Mouse (Mus musculus) G1E-ER4 (cell line): Measurements from ENCODE around the gene Eif4e2. TPM values are rescaled to one million over a fixed set of nuclear protein-coding genes. Genes with fewer than 3 reads are reported as not detected.

ENCODE experiments used
- GATA1 ChIP-seq: IDR thresholded peaks from one replicate; pipeline ENCODE4 v1.8.0; 2012; ENCODE audit warnings: low read length, inconsistent platforms
- polyA plus RNA-seq: library from polyadenylated mRNA; stranded (reverse); fragments of >175 nt; gene quantifications from 2 replicates; pipeline ENCODE4 v1.2.3, GENCODE M21; 2012

Gene Eif4e2
- 39.0 and 39.3 TPM in 2 replicates for polyA plus RNA-seq

GRCm38 (mm10) chr1:87213735-87214704 is at the start of gene Eif4e2:
Gene Eif4e2 (plus strand): TSS chr1:87213914.
- TF ChIP-seq GATA1 = no peak

GRCm38 (mm10) chr1:87164164-87164795 is 49.4 kb upstream of the Eif4e2 start:
- no peak for TF ChIP-seq GATA1

- TF ChIP-seq GATA1 = no peak
These were observed 48.9 kb upstream of the Eif4e2 start for GRCm38 (mm10) chr1:87164796-87165184.

DNA sequence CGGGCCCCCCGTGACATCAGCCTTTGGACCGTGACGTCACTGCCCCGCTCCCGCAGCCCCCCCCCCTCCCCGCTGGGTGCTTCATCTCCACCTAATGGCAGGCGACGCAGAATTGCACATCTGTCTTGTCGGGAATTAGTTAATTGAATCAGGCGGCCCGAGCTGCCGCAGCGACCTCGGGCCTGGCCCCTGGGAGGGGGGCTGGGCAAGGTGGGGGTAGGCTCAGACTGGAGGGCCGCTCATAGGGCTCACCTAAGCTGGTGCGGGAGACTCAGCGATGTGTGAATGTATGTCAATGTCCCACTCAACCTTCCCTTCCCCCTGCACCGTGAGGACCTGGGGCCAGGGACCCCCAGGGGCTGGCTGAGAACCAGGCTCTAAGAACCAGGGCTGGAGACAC is 43.3 kb upstream of the Eif4e2 start:
- TF ChIP-seq GATA1 = no peak

- TF ChIP-seq GATA1 = no peak
These were observed 42.4 kb upstream of the Eif4e2 start for GRCm38 (mm10) chr1:87171312-87171711.

DNA sequence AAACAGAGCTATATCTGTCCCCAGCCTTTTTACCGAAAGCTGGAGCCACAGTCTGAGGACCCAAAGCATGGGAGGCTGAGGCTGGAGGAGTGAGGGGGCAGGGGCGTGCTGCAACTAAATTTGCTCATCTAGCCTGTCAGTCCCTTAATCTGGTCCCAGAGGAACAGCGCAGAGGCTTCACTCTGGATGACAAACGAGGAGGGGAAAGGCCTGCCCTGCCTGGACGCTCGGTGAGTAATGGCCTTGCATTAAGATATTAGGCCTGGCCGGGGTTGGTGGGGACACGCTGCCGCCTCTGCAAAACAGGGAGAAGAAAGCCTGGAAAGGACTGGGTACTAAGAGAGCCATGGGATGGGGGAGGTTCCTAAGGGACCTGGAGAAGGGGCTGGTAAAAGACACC is 41.4 kb upstream of the Eif4e2 start:
- no peak for TF ChIP-seq GATA1

DNA sequence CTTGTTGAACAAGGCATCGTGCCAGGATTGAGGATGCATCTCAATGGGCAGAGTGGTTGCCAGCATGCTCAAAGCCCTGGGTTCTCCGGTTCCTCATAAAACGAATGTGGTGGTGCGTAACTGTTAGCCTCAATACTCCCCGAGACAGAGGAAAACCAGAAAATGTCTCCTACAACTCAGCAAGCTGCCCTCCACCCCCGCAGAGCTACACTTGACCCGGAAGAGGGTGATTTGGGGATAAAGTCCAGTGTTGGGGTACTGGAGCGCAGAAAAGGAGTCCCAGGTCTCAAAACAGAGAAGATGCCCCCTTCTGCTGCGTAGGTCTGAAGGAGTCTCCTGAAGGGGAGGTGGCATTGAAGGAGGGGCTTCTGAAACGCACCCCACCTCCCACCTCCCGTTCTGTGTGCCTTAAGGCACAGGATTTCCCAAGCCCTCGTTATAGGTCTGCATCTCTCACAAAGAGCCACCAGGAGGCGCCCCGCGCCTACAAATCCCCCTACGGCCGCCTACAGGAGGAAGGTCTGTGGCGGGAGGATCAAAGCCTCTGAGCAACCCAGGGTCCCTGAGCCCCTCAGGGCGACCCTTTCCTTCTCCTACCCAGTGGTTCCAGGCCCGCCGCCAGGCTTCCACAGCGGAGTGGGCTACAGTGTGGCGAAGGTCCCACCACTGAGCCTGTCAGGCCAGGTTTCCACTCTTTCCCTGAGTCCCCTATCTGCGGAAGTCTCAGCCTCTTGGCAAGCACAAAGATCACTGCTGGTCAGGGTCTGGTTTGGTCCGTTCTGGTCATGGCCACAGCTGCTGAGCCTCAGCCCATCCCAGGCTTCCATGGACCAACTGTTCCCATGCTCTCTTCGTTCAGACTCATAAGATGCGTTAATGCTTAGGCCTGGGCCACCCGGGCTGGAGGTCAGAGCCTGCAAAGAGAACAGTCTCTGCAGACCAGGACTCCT is 39.4 kb upstream of the Eif4e2 start:
- no peak for TF ChIP-seq GATA1

DNA sequence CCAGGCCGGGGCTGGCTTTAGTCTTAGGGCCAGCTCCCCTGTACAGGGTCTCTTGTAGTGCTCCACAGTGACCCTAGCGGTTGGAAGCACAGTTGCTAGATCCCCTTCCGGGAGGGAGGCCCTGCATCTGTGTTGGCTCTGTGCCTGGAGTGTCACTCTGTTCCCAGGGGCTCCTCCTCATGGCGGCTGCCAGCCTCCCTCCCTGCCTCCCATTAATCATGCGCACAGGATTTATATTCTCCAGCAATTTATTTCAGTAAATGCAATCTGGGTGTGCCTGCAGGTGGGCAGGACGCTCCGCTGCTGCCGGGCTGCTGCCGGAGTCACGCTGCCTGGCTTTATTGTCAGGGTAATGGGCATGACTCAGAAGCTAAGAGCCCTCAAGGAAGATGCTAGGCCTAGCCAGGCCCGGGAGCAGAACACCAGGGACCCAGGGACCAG is 37.8 kb upstream of the Eif4e2 start:
- TF ChIP-seq GATA1 = no peak

- TF ChIP-seq GATA1 = no peak
These were observed 32.8 kb upstream of the Eif4e2 start for GRCm38 (mm10) chr1:87180896-87181295.

DNA sequence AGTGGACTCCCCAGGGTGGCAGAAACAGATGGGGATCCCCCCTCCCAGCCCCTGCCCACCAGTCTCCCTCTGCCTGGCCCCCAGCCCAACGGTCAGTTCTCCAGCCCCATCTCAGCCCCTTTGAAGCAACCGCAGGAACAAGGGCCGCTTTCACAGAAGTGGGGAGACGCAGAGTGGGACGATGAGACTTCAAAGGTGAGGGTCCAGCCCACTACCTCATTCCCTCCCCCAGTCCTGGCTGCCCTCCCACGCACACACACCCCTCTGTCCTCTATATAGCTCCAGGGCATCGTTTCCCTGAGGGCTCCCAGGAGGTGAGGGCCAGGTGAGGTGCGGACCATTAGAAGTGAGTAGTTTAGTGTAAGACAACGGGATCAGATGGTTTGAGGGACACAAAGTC is 30.7 kb upstream of the Eif4e2 start, which contains the start of gene Prss56:
Prss56 (plus strand) TSS at position 301 of the 400 bp plus-strand sequence.
- TF ChIP-seq GATA1 = no peak

DNA sequence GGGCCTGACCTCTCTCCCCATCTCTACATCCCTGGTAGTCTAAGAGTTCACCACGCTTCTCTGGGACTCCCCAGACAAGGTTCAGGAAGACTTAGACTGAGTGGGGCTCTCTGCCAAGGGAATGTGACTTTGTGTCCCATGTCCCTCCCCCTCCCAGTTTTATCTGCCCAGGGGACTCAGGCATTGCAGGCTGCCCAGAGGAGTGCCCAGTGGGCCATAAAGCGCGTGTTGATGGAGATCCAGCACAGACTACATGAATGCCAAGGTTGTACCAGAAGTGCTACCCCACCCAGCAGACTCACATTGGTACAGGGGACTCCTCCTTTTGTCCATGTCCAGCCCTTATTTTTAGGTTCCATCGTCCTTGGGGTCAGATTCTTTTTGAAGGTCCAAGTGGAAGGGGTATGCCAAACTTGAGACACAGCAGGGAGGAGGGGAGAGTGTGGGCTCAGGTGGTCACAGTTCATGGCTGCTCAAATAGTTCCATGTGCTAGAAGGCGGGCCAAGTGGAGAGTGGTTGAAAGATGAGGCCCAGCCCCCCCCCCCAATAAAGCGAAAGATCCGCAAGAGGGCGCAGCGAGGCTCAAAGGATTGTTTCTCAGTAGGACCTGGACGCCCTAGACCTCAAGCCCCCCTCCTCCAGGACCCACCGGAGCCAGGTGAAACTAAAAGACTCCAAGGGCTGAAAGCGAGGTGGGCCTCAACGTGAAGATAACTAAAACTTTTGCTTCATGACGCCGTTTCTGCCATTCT is 29.5 kb upstream of the Eif4e2 start:
- no peak for TF ChIP-seq GATA1

GRCm38 (mm10) chr1:87184751-87185139 is 29.0 kb upstream of the Eif4e2 start:
- no peak for TF ChIP-seq GATA1

DNA sequence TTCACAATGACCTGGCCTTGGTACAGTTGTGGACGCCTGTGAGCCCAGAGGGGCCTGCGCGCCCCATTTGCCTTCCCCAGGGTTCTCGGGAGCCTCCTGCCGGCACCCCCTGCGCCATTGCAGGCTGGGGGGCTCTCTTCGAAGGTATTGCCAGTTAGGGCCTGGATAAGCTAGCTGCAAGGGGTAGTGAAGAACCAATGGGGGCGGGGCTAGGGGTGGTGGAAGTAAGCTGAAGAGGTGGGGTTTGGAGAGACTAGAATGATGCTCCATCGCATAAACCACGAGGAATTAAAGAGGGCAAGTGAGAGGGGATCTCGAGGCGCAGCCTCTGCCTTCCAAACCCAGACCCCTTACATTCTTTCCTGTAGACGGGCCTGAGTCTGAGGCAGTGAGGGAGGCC is 28.2 kb upstream of the Eif4e2 start:
- TF ChIP-seq GATA1 = no peak

GRCm38 (mm10) chr1:87186261-87187036 is 27.3 kb upstream of the Eif4e2 start:
- no peak for TF ChIP-seq GATA1

DNA sequence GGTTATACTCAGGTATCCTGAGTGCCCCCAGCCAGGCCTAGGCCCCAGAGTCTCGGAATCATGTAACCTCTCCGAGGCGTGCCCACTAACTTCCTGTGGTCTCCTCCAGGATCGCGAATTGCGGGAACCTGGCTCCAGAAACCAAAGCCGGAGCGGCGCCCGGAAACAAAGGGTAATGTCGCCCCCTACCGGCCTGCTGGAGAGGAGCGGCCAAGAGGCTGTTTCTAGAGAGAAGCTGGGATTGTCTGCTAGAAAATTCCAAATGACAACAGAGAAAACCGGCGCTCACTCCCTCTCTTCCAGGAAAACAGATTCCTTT is 26.7 kb upstream of the Eif4e2 start:
- TF ChIP-seq GATA1 = no peak
